Mouse (Mus musculus) brain, embryonic 14.5 days (tissue): Measurements from ENCODE around the gene Egfl8.

ENCODE experiments used
- CTCF ChIP-seq: fragments of 200-500 bp; IDR thresholded peaks from 2 replicates; pipeline ENCODE4 v1.5.1; 2012; ENCODE audit warnings: inconsistent platforms, mild to moderate bottlenecking, moderate library complexity, borderline replicate concordance; ENCODE audit not compliant: insufficient read depth, insufficient read length; ENCODE audit errors: extremely low read depth
- POLR2A ChIP-seq: fragments of 200-500 bp; IDR thresholded peaks from 2 replicates; pipeline ENCODE4 v1.6.1; 2012; ENCODE audit warnings: mild to moderate bottlenecking, inconsistent platforms, borderline replicate concordance; ENCODE audit not compliant: poor library complexity, insufficient read depth, insufficient read length, severe bottlenecking; ENCODE audit errors: extremely low read depth

DNA sequence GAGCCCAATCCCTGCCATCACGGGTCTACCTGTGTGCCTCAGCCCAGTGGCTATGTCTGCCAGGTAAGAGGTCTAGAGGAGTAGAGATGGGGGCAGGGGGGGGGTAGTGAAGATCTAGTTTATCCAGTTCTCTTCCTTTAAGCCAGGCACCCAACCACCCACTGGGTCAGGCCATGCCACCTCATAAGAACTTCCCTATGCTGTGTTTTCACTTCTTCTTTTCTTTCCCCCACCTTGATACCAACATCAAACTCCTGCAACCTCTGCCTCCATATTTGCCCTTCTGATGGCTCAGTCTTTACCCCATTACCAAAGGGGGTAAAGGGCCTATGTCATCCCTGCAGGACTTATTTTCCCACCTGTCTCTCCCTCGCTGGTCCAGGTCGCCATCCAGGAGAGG, 37.7 kb downstream of the Egfl8 start:
- no peak for TF ChIP-seq POLR2A
- no peak for TF ChIP-seq CTCF
